Mouse (Mus musculus): ENCODE data around the gene Ocln.
"Not testable (repeated sequence)": the region's sequence is repeated elsewhere in the genome, so short reads cannot be mapped to it uniquely, and the experiment has no call there.

Ocln gene

DNA sequence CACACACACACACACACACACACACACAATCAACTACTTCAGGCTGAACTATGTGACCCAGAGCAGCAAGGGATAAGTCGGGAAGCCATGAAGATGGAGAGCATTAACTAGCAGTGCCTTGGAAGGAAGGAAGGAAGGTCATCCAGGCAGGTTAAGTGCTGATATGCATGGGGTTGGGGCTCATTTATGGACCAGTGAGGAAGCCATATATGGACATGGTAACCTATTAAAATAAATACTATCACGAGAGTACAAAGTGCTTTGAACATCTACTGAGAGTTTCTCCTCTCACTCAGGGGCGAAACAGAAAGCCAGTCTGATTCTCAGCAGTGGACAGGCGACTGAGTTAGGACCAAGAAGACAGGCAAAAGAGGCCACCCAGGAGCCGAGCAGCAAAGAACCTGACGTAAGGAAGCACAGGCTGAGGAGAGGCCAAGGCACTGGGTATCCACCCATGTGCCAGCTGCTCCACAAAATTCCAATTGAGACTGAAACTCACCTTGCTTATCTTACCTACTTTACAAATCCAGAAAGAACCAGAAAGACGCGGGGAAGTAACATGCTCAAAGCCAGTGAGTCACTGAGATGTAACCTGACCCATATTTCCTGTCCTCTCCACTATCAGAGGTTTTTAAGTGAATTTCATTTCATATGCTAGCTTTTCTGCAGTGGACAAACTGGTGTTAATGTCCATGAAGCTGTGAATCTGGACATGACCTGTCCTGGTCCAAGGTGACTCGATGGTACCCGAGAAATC lies 9.3 kb downstream of the Ocln start:
- DNase-seq (ENCODE audit: low spot score in 2 of 2): no peak

DNA sequence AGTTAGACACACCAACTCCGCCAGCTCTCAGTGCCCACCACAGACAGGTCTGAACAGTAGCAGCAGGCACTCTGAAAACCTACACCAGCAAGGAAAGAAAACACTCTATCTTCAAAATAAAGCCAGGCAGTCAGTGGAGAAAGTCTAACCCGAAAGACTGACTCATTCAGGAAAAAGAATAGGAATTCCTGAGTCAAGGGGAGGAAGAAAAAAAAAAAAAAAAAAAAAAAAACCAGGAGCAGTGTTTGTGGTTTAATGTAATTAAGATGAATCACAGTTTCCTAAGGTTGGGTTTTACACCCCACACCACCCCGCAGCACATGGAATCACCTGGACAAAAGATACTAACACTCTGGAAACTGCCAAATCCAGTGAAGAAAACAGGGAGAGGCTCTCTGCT lies 16.4 kb downstream of the Ocln start:
- no peak for DNase-seq (ENCODE audit: low spot score in 2 of 2)

DNA sequence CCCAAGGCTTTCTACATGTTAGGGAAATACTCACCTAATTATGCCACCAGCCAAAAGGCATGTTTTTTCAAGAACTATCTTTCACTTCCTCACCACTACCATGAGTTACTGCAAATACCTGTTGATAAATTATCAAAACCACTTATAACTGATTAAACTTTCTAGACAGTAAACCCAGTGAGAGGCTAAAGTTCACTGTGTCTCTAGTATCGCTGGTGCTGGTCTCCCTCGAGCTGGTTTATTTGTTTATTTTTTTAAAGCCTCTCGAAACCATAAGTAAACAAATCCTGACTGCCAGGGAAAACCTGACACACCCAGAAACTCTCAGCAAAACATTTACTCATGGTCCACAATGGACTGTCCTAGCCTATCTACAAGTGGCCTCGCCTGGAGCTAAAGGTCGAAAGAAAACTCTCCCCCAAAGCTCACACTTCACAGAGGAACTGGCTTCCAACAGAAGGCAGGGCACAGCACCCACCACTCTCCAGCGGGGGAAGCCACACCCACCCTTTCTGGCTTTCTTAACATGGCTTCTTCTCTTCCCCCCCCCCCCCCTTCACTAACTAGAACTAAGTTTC lies 19.6 kb downstream of the Ocln start:
- no peak for DNase-seq (ENCODE audit: low spot score in 2 of 2)

DNA sequence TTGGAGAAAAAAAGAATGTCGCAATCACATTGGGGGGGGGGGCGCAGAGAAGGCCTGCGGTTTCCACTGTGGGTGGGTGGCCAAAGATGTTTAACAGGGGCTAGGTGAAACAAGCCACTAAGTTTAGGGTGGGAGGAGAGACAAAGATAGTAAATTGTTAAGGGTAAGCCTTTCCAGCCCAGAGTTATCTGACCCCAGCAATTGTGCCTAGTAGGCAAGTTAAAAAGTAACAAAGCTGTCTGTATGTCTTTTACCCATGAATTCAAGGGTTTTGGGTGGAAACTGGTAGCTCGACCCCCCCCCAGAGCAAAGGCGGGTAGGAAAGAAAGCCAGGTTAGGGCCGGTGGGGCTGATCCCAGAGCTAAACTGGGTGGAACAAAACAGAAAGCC lies 25.9 kb downstream of the Ocln start:
- no peak for DNase-seq (ENCODE audit: low spot score in 2 of 2)

DNA sequence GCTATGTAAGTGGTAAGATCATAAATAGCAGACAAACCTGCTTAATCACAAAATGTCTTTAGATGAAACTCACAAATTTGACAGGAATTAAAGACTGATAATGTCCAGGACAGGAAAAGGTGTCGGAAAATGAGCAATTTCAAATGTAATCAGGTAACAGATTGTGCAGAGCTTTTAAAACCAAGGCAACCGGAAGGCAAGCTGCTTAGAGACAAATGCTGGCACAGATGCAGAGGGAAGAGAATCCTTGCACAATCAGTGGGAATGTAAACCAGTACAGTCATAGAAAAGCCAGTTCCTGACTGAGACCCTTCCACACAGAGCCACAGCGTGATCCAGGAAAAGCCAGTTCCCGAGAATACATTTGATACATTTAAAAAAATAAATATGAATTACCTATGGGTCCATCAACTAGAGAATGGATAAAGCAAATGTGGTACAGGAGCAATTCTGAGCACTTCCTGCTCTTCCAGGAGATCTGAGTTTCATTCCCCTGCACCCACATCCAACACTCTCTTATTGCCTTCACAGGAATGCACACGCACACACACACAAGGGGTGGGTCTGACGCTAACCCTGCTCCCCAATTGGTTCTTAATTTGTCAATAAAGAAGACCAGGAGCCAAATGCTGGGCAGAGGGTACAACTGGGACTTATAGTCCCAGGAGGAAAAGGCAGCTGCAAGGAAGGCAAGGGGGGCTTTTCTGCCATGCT lies 26.4 kb downstream of the Ocln start:
- DNase-seq (ENCODE audit: low spot score in 2 of 2): no peak

DNA sequence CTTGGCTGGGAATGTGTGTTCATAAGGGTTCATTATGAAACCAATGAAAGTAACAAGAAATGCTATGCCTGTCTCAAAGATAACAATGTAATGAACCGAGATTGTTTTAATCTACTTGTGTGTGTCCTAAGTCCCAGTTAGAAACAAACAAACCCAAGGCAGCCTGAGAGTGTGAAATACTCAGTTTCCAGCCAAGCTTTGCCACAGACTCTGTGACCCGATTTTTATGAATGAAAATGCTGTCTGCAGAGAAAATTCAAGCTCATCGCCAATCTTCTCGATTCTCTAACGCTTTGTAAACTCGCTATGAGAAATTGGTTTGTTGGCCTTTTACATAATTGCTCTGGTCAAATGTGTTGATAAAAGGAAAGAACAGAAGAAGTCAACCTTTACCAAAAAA lies 27.6 kb downstream of the Ocln start:
- no peak for DNase-seq (ENCODE audit: low spot score in 2 of 2)

DNA sequence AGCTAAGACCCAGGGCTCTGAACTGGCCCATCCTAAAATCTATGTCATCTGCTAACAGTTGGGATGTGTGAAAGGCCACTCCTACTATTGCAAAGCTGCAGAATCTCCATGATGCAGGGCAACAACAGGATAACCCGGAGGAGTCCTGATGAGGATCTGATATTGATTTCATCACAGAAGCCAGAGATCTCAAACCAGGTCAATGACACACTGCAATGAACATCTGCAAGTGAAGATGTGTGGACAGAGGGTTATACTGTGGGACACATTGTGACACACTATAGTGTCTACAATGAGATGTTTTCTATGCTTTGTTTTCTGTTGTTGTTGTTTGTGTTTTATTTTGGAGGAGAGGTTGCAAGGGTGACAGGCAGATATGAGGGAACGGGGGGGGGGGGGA lies 28.8 kb downstream of the Ocln start:
- no peak for DNase-seq (ENCODE audit: low spot score in 2 of 2)

DNA sequence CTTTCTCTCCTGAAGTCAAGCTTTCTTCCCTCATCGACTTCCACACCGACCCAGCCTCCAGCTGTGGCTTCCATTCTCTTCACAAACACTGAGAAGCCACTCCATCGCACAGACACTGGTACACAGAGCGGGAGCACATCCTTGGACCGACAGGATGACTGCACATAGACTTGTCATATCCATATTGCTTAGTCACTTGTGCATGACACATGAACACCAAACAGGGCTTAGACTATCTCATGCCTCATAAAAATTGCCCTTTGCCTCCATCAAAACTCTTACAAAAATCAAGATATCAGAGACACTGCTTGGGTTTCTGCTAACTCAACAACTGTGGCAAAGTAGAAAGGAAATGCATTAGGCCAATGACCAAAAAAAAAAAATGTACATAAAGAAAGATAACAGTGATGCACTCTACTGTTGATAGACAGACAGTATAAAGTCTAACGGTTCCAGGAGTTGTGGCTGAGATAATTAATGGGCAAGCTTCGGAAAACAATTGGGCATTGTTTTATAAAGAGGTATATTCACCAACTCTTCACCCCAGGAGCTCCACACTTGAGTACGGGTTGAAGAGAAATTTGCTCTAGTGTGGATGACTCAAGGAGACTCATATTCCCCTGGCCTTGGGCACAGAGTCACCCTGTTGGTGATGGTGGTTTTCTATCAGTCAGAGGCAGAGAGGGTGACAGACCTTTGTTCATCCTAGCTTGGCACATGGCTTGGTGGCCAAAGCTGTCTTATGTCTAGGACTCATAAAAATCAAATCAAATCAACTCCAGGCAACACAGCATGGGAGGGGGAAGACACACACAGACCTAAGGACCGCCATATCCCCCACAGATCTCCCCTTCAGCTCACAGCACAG lies 30.6 kb downstream of the Ocln start:
- DNase-seq (ENCODE audit: low spot score in 2 of 2): no peak

DNA sequence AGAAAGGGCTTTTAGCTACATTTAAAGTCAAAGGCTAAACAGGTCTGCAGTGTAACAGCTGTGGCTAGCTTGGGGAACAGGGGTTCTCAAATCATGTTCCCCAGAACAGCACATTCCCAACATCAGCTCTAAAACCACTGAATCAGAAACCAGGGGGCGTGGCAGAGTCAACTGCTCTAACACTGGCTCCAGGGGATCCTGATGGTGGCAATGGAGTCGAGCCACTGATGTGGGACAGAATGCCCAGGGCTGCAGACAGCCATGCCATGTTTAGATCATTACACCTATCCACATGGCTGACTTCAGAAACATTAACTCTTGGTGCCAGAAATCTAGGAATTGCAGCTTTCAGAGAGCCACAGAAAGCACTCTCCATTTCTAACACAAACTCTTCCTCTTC lies 33.4 kb downstream of the Ocln start:
- DNase-seq (ENCODE audit: low spot score in 2 of 2): no peak

DNA sequence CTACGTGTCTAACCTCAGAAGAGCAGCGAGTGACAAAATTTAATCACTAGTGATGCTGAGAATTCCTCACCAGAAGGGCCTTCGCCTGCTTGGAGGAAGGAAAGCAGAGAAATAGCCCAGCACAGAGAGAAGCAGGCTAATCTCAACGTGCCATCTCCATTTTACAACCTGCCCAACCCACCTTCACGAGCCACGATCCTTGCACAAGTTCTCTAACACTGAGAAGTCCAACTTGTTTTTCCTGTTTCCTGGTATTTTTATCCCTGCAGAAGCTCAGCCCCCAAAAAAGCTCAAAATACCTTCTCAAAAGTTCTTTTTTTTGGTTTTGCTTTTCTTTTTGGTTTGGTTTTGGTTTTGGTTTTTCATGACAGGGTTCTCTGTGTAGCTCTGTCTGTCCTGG lies 34.3 kb downstream of the Ocln start:
- no peak for DNase-seq (ENCODE audit: low spot score in 2 of 2)

DNA sequence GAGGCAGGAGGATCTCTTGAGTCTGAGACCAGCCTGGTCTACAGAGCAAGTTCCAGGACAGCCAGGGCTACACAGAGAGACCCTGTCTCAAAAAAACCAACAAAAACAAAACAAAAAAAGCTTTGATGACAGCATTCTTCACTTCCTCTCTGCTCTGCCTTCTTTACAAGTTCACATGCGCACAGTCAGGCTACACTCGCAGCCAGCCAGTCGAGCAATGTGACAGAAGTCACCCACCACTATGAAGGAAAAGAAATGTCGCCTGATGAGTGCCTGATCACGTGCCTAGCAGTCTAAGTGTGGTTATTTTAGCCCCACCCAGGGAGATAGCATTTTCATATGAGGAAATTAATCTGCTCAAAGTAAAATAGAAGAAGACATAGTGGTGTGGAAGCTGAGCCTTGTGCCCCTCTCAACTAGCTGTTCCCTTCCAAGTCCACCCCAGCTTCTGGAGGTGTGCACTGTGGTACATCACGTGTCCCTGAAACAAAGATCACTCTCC lies 34.8 kb downstream of the Ocln start:
- DNase-seq (ENCODE audit: low spot score in 2 of 2): no peak

DNA sequence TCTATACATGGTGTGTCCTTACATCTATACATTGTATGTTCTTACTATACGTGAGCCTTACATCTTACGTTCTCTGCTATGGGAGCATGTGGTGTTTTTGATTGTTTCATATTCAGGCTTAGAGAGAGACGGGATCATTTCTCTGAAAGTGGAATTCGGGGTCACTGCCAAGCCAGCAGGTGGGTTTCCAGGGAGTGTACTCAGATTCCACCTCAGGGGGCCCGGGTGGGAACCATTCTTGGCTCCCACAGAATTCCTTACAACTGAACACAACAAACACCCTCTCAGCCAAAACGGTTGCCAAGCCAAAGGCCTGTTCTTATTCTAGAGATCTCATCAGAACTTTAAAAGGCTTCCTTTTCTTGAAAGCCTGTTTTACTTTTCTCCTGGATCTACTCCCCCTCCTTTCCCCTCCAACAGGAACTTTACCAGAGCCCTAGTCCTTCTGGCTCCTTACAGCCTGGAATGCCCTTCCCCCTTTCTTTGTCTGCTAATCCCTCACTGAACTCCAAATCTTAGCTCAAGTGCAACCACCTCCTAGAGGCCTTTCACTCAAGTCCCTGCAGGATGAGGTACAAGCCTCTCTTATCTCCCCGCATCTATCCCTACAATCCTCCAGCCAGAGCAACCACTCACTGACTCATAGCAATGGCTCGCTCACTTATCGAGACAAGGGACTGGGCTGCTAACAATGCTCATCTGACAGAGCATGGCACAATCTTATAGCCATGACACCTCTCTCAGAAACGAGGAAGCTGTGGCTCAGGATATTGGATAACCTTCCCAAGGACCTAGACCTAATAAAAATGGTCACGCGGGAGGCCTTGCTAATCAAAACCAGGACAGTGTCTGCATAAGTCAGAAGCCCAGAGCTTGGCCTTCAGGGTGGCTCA lies 36.1 kb downstream of the Ocln start:
- DNase-seq (ENCODE audit: low spot score in 2 of 2): no peak

DNA sequence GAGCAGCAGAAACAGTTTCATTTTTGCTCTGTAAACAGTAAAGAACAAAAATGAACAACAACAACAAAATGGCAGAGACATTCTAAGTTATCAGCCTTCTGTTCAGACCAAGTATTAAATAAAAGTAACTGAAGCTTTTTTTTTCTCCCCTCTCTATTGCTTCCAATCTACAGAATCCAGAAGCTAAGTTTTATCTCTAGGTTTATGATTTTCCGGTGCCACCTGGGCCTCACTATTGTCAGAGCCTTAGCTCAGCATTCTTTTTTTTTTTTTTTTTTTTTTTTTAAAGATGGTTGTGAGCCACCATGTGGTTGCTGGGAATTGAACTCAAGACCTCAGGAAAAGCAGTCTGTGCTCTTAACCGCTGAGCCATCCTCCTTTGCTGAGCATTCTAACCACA lies 39.7 kb downstream of the Ocln start:
- no peak for DNase-seq (ENCODE audit: low spot score in 2 of 2)

DNA sequence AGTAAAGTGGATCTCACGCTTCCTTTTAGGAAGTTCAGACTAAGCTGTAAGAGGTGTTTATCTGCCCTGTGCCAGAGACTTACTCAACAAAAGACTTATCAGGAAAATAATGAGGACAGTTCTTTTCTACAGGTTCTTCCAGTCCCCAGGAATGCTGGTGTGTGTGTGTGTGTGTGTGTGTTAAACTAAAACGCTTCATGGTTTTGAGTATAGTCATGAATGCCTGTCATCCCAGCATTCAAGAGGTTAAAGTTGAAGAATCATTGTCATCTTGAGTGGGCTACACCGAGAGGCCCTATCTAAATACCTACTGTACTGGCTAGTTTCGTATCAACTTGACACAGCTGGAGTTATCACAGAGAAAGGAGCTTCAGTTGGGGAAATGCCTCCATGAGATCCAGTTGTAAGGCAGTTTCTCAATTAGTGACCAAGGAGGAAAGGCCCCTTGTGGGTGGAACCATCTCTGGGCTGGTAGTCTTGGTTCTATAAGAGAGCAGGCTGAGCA lies 40.6 kb downstream of the Ocln start:
- DNase-seq (ENCODE audit: low spot score in 2 of 2): no peak

DNA sequence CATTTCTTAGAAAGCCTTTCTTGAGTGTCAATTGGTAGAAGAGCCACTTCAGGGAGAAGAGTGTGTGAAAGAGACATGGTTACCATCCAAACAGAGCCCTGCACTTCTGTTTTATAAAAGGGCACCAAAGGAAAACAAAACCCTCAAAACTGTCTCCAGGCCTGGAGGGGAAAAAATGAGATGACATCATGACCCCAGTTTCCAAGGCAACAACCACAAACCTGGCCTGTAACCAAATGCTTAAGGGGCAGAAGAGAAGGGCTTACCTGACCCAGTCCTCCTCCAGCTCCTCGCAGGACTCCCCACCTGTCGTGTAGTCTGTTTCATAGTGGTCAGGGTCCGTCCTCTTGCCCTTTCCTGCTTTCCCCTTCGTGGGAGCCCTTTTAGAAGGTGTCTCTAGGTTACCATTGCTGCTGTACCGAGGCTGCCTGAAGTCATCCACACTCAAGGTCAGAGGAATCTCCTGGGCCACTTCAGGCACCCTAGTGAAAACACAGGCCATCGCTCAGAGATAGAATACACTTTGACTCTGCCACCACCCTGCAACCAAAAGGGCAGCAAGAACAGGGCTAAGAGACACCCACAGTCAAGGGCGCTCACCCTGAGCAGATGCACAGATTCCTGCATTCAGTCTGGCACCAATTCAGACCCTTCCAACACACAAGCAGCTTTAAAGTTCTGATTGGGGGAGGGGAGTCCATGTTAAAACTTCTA lies 41.2 kb downstream of the Ocln start:
- DNase-seq (ENCODE audit: low spot score in 2 of 2): no peak

DNA sequence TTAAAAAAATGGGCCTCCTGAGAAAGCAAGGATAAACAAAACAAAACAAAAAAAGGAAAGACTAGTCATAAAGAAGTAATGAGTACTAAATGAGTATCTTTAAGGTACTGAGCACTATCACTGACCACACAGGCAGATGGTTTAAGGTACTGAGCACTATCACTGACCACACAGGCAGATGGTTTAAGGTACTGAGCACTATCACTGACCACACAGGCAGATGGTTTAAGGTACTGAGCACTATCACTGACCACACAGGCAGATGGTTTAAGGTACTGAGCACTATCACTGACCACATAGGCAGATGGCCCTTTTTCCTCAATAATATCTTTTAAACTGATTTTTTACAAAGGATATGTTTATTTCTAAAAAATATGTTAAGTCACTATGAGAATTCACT lies 52.9 kb downstream of the Ocln start:
- DNase-seq (ENCODE audit: low spot score in 2 of 2): not testable (repeated sequence)

DNA sequence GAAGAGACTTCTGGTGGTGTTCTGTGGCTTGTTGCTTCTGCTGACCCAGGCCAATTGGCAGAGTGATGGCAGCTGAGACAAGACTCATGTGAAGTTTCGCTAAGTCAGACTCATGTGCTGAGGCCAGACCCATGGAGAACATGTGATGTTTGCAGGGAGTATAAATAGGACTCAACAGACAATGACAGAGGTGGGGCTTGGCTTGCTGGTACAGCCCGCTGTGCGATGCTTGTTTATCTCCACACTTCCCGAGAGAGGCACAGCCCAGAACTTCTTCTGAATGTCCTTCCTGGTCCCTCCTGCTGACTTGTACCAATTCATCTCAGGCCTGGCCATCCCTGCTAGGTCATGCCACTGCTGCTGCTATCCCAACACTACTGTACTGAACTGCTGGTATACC lies 57.2 kb downstream of the Ocln start:
- no peak for DNase-seq (ENCODE audit: low spot score in 2 of 2)

DNA sequence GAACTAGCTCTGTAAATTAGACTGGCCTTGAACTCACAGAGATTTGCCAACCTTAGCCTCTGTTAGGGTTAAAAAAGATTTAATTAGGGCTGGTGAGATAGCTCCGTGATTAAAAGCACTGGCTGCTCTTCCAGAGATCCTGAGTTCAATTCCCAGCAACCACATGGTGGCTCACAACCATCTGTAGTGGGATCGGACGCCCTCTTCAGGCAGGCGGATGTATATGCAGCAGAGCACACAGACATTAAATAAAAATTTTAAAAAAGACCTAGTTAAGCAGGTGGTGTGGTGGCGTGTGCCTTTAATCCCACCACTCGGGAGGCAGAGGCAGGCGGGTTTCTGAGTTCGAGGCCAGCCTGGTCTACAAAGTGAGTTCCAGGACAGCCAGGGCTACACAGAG lies 58.1 kb downstream of the Ocln start:
- DNase-seq (ENCODE audit: low spot score in 2 of 2): not testable (repeated sequence)

DNA sequence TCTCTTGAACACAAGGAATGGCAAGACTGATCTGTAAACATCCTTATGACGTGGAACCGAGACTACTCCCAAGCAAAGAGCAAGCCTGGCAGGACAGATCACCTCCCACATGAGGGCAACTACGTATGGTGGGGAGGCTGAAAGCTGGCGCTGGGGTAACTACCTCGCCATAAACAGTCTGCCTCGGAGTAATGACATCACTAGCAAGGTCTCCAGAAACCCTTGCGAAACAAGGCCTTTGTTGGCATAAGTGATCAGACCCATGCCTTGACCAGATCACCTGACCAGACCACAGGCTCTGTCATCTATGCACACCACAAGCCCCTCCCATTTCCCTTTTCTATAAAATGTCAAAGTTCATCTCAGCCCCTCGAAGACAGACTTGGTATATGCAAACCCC lies 59.2 kb downstream of the Ocln start:
- no peak for DNase-seq (ENCODE audit: low spot score in 2 of 2)

Measured in spleen, postnatal 4 days (tissue).